Mouse (Mus musculus): ENCODE results near the gene Arid3b. TPM values are rescaled to one million over a fixed set of nuclear protein-coding genes. Genes with fewer than 3 reads are reported as not detected.

The Arid3b gene
- polyA plus RNA-seq, 1 experiment, result 70.3 TPM

GRCm38 (mm10) chr9:57766431-57766830 lies 70.2 kb downstream of the Arid3b start:
- WGBS, result 83% methylated on average over 6 of the region's 6 CpGs
- Histone ChIP-seq H3K27ac (ENCODE audit: control insufficient read depth, insufficient read depth, low read length) (peak overlapping the region; percentile 90), H3K4me1 (replicated peaks; ENCODE audit: control insufficient read depth, insufficient read depth, low read length) (peaks cover 60% of the 10 kb centered on the region), H3K27me3 (ENCODE audit: control insufficient read depth, insufficient read depth, low read length) (no peaks in the 10 kb centered on the region), H3K36me3 (ENCODE audit: control insufficient read depth, insufficient read depth, low read length) (peaks cover 2% of the 10 kb centered on the region), H3K4me3 (ENCODE audit: control insufficient read depth, insufficient read depth, low read length) (peak overlapping the region; percentile 86)
- DNase-seq, result no peak
- TF ChIP-seq CTCF (IDR thresholded peaks at IDR 0.05; ENCODE audit: borderline replicate concordance, control insufficient read depth, extremely low read depth, insufficient read depth, low read length, poor library complexity) (no peak), POLR2A (IDR thresholded peaks at IDR 0.05; ENCODE audit: control insufficient read depth, extremely low read depth, insufficient read depth, low read length, poor library complexity) (no peak)

- under 1% methylated on average over 90 of the region's 93 CpGs for WGBS
- Histone ChIP-seq H3K27me3 (ENCODE audit: control insufficient read depth, insufficient read depth, low read length) (no peaks in the 10 kb centered on the region), H3K4me1 (replicated peaks; ENCODE audit: control insufficient read depth, insufficient read depth, low read length) (peaks cover 59% of the 10 kb centered on the region), H3K4me3 (ENCODE audit: control insufficient read depth, insufficient read depth, low read length) (peak within 1 kb of the TSS; percentile 86), H3K36me3 (ENCODE audit: control insufficient read depth, insufficient read depth, low read length) (peaks cover 10% of the 10 kb centered on the region), H3K27ac (ENCODE audit: control insufficient read depth, insufficient read depth, low read length) (peak within 1 kb of the TSS; percentile 90)
- peak; percentile 75 for DNase-seq
- TF ChIP-seq CTCF (IDR thresholded peaks at IDR 0.05; ENCODE audit: borderline replicate concordance, control insufficient read depth, extremely low read depth, insufficient read depth, low read length, poor library complexity) (0 out of 2 replicates have a peak, but pooled peaks have one; percentile 25), POLR2A (IDR thresholded peaks at IDR 0.05; ENCODE audit: control insufficient read depth, extremely low read depth, insufficient read depth, low read length, poor library complexity) (no peak)
Measured at GRCm38 (mm10) chr9:57765364-57766351, 70.9 kb downstream of the Arid3b start, which contains the start of gene Clk3. Gene Clk3 (minus strand): TSS chr9:57765860.

GRCm38 (mm10) chr9:57764974-57765363 lies 71.6 kb downstream of the Arid3b start:
- peak overlapping the region; percentile 90 for H3K27ac ChIP-seq (ENCODE audit: control insufficient read depth, insufficient read depth, low read length)
- H3K4me1 ChIP-seq (replicated peaks; ENCODE audit: control insufficient read depth, insufficient read depth, low read length), result peaks cover 56% of the 10 kb centered on the region
- no peaks in the 10 kb centered on the region for H3K27me3 ChIP-seq (ENCODE audit: control insufficient read depth, insufficient read depth, low read length)
- H3K4me3 ChIP-seq (ENCODE audit: control insufficient read depth, insufficient read depth, low read length), result peak overlapping the region; percentile 86
- peaks cover 17% of the 10 kb centered on the region for H3K36me3 ChIP-seq (ENCODE audit: control insufficient read depth, insufficient read depth, low read length)
- no peak for TF ChIP-seq CTCF (IDR thresholded peaks at IDR 0.05; ENCODE audit: borderline replicate concordance, control insufficient read depth, extremely low read depth, insufficient read depth, low read length, poor library complexity)
- TF ChIP-seq POLR2A (IDR thresholded peaks at IDR 0.05; ENCODE audit: control insufficient read depth, extremely low read depth, insufficient read depth, low read length, poor library complexity), result peak; percentile 97
- WGBS, result under 1% methylated on average over 45 of the region's 45 CpGs
- DNase-seq, result peak; percentile 95

- TF ChIP-seq POLR2A (IDR thresholded peaks at IDR 0.05; ENCODE audit: control insufficient read depth, extremely low read depth, insufficient read depth, low read length, poor library complexity) (no peak), CTCF (IDR thresholded peaks at IDR 0.05; ENCODE audit: borderline replicate concordance, control insufficient read depth, extremely low read depth, insufficient read depth, low read length, poor library complexity) (no peak)
- WGBS, result under 1% methylated on average over 57 of the region's 57 CpGs
- Histone ChIP-seq H3K4me3 (ENCODE audit: control insufficient read depth, insufficient read depth, low read length) (peak overlapping the region; percentile 86), H3K36me3 (ENCODE audit: control insufficient read depth, insufficient read depth, low read length) (peaks cover 23% of the 10 kb centered on the region), H3K4me1 (replicated peaks; ENCODE audit: control insufficient read depth, insufficient read depth, low read length) (peaks cover 55% of the 10 kb centered on the region), H3K27ac (ENCODE audit: control insufficient read depth, insufficient read depth, low read length) (peak overlapping the region; percentile 72), H3K27me3 (ENCODE audit: control insufficient read depth, insufficient read depth, low read length) (no peaks in the 10 kb centered on the region)
- DNase-seq, result peak; percentile 63
Measured at GRCm38 (mm10) chr9:57764147-57764973, 72.2 kb downstream of the Arid3b start.

GRCm38 (mm10) chr9:57762563-57762991 lies 74.0 kb downstream of the Arid3b start:
- WGBS, result 13% methylated on average over 6 of the region's 6 CpGs
- Histone ChIP-seq H3K4me1 (replicated peaks; ENCODE audit: control insufficient read depth, insufficient read depth, low read length) (peaks cover 43% of the 10 kb centered on the region), H3K4me3 (ENCODE audit: control insufficient read depth, insufficient read depth, low read length) (peak overlapping the region; percentile 43), H3K27me3 (ENCODE audit: control insufficient read depth, insufficient read depth, low read length) (no peaks in the 10 kb centered on the region), H3K36me3 (ENCODE audit: control insufficient read depth, insufficient read depth, low read length) (peaks cover 40% of the 10 kb centered on the region), H3K27ac (ENCODE audit: control insufficient read depth, insufficient read depth, low read length) (peak overlapping the region; percentile 93)
- peak; percentile 48 for DNase-seq
- TF ChIP-seq POLR2A (IDR thresholded peaks at IDR 0.05; ENCODE audit: control insufficient read depth, extremely low read depth, insufficient read depth, low read length, poor library complexity) (no peak), CTCF (IDR thresholded peaks at IDR 0.05; ENCODE audit: borderline replicate concordance, control insufficient read depth, extremely low read depth, insufficient read depth, low read length, poor library complexity) (no peak)
